Mouse (Mus musculus) heart, embryonic 10.5 days (tissue): Measurements from ENCODE around the gene Olfr370. TPM values are rescaled to one million over a fixed set of nuclear protein-coding genes. Genes with fewer than 3 reads are reported as not detected.
"Not testable (repeated sequence)": the region's sequence is repeated elsewhere in the genome, so short reads cannot be mapped to it uniquely, and the experiment has no call there.

Experiments used
- DNase-seq: peaks from one replicate; pipeline ENCODE4 v3.0.0-alpha.2; 2017; ENCODE audit warnings: low spot score
- H3K27ac ChIP-seq: fragments of 300-500 bp; sonication (generic); 2 replicates; pipeline ENCODE4 v1.5.1; 2016; ENCODE audit warnings: mild to moderate bottlenecking
- H3K27me3 ChIP-seq: fragments of 300-500 bp; sonication (generic); 2 replicates; pipeline ENCODE4 v1.6.1; 2016; ENCODE audit warnings: mild to moderate bottlenecking; ENCODE audit not compliant: poor library complexity, insufficient read depth, severe bottlenecking
- H3K36me3 ChIP-seq: fragments of 300-500 bp; sonication (generic); 2 replicates; pipeline ENCODE4 v1.6.1; 2016; ENCODE audit warnings: mild to moderate bottlenecking, moderate library complexity
- H3K4me1 ChIP-seq: fragments of 300-500 bp; sonication (generic); 2 replicates; pipeline ENCODE4 v1.6.1; 2016; ENCODE audit warnings: mild to moderate bottlenecking
- H3K4me3 ChIP-seq: fragments of 300-500 bp; sonication (generic); 2 replicates; pipeline ENCODE4 v1.5.1; 2016; ENCODE audit warnings: mild to moderate bottlenecking, moderate library complexity
- H3K9me3 ChIP-seq: fragments of 300-500 bp; sonication (generic); 2 replicates; pipeline ENCODE4 v1.6.1; 2016; ENCODE audit warnings: mild to moderate bottlenecking, moderate library complexity
- WGBS: fragments of 180-500 bp; shearing (Covaris S2); methylation state at CpG from one replicate; pipeline ENCODE4 v1.1.7; 2016; 5-methylcytosine and 5-hydroxymethylcytosine counted together
- polyA plus RNA-seq: library from polyadenylated mRNA; unstranded; fragments of >200 nt; fragmentation: Nextera tagmentation; extraction: Ambion mirVana; gene quantifications from 2 replicates; pipeline ENCODE4 v1.2.1, GENCODE M21; 2016

Gene Olfr370
- not detected in 2 replicates for polyA plus RNA-seq

DNA sequence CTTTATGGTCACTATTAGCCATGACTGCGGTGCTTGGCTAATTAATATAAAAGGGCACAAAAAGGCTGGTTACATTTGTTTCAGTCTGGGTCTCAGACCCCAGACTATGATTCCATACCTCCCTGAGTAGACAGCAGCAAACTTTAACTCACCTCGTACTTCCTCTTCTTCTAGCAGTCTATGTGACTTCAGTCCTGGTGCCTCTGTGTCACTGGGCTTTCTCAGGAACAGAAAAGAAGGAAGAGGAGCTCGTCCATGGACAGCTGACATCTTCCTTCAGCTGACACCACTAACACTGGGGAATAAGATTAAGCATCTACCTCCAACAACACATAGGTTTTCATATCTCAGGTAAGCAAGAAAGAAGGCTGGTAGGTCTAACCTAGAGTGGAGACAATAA, at the start of gene Olfr370:
Olfr370 (plus strand) TSS at position 45 of the 400 bp plus-strand sequence.
- Histone ChIP-seq H3K36me3 (no peaks in the 10 kb centered on the region), H3K4me3 (no peak within 1 kb of the TSS), H3K27me3 (no peaks in the 10 kb centered on the region), H3K4me1 (no peaks in the 10 kb centered on the region), H3K9me3 (no peaks in the 10 kb centered on the region), H3K27ac (no peak within 1 kb of the TSS)
- 75% methylated on average over 3 of the region's 3 CpGs for WGBS
- DNase-seq, result no peak

DNA sequence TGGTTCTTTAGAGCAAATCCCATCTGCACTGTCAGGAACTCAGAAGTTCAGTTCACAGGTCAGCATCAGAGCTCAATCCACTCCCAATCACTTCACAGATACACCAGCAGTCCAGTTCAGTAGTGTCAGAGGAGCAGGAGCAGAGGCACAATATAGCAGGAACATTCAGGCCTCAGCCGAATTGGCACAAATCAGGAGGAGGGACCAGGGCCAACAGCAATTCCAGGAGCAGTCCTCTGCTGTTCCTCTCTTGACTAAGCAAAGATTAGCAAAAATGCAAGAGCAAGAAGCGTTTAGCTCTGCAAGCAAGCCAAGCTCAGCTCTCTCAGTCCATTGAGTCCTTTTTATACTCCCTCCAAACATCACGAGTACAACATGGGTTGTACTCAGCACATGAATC, 23.9 kb upstream of the Olfr370 start:
- no peaks in the 10 kb centered on the region for H3K27me3 ChIP-seq
- DNase-seq, result no peak
- 77% methylated on average over 3 of the region's 3 CpGs for WGBS
- H3K4me3 ChIP-seq, result no peak overlapping the region
- H3K9me3 ChIP-seq, result no peaks in the 10 kb centered on the region; the same call in 1 of the 2 replicates
- H3K27ac ChIP-seq, result no peak overlapping the region
- H3K36me3 ChIP-seq, result no peaks in the 10 kb centered on the region
- H3K4me1 ChIP-seq, result no peaks in the 10 kb centered on the region

DNA sequence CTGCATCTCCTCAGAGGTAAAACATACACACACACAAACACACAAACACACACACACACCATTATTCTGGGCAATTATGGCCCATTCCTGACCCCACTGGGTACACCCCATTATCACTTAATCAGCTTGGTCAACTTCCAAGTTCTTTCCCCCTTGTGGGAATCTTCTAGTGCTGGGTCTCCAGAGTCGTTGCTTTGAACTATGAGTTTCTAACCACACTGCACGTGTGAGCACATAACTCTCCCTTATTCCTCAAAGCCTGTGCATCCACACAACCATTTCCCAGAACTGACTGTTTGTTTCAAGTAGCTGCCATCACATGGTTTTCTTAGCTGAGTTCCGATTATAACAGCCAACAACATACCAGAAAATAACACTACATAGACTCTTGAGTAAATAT, 15.1 kb upstream of the Olfr370 start:
- 75% methylated on average over 3 of the region's 3 CpGs for WGBS
- Histone ChIP-seq H3K4me3 (no peak overlapping the region), H3K9me3 (no peaks in the 10 kb centered on the region), H3K36me3 (no peaks in the 10 kb centered on the region), H3K27ac (no peak overlapping the region), H3K4me1 (no peaks in the 10 kb centered on the region), H3K27me3 (no peaks in the 10 kb centered on the region)
- no peak for DNase-seq

DNA sequence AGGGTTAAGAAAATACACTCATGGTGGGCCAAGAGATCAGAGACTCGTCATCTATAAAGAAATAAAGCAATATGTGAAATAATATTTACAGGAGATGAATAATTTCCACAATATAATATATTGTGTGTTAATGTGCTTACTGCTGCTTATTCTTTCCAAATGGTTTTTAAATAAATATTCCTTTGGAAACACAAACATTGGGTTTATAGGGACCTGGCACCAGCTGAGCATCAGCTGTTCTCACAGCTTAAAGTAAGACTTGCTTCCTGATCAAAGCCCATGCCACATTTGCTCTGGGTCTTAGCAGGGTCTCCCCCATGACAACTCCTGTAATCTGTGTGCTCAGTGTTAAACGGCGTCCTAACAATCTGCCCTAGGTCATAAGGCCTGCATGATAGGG, 14.7 kb upstream of the Olfr370 start:
- DNase-seq, H3K9me3 ChIP-seq, H3K4me1 ChIP-seq, H3K27ac ChIP-seq, H3K4me3 ChIP-seq, H3K36me3 ChIP-seq, H3K27me3 ChIP-seq: not testable (repeated sequence)
- WGBS, result 64% methylated on average over 3 of the region's 3 CpGs

DNA sequence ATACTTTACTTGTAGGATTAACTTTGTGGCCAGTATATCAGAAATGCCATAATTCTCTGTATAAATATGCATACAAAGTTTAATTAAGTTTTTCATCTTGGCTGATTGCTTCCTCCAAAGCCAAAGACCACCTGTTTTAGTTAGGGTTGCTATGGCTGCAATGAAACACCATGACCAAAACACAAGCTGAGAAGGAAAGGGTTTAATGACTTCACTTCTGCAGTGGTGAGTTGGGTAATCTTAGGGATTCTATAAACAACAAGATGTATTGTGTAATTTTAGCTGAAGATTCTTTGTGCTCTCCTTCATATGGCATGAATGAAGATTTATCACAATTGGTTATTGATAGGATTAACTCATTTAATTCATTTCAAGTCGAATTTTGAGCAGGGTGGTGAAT, 14.3 kb upstream of the Olfr370 start:
- Histone ChIP-seq H3K9me3 (no peaks in the 10 kb centered on the region), H3K36me3 (no peaks in the 10 kb centered on the region), H3K27ac (no peak overlapping the region), H3K4me3 (no peak overlapping the region), H3K4me1 (no peaks in the 10 kb centered on the region), H3K27me3 (no peaks in the 10 kb centered on the region)
- DNase-seq, result no peak
- WGBS, result 33% methylated on average over 1 of the region's 1 CpGs

DNA sequence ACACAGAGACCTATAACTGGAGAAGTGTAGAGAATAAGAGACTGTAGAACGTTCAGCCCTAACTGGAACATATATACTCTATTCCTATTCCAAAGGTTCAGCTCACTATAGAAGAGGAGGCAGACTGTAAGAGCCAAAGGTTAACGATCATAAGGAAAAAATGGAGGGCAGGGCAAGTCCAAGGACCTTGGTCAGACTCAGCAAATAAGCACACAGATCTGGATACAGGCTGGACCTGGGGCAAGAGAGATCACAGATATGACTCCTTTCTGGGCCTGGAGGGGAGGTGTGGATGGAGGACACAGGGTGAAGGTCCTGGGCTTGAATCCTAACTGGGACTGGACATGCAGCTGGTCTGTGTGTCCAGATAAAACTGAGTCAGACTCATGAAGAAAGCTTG, 778 bp upstream of the Olfr370 start:
- DNase-seq, result no peak
- no peaks in the 10 kb centered on the region for H3K9me3 ChIP-seq
- H3K36me3 ChIP-seq, result no peaks in the 10 kb centered on the region
- no peaks in the 10 kb centered on the region for H3K4me1 ChIP-seq
- H3K27ac ChIP-seq, result no peak overlapping the region
- no peak overlapping the region for H3K4me3 ChIP-seq
- no peaks in the 10 kb centered on the region for H3K27me3 ChIP-seq
- 72% methylated on average over 2 of the region's 2 CpGs for WGBS

DNA sequence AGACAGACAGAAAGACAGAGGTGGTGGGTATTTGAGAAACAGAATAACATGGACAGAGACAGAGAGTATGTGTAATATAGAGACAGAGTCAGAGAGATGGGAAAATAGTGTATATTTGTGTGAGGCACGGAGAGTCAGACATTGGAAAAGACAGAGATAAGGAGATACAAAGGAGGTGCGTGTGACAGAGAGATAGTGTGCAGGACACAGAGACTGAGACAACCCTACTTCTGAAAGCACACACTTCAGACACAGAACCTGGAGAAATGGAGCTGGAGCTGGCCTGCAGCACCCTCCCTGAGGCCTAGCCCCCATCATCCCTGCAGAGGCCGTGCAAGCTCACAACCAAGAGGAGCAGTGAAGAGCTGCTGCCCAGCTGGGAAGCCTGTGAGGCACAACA, 27.1 kb downstream of the Olfr370 start:
- Histone ChIP-seq H3K4me3 (no peak overlapping the region), H3K36me3 (no peaks in the 10 kb centered on the region)
- 56% methylated on average over 3 of the region's 3 CpGs for WGBS

DNA sequence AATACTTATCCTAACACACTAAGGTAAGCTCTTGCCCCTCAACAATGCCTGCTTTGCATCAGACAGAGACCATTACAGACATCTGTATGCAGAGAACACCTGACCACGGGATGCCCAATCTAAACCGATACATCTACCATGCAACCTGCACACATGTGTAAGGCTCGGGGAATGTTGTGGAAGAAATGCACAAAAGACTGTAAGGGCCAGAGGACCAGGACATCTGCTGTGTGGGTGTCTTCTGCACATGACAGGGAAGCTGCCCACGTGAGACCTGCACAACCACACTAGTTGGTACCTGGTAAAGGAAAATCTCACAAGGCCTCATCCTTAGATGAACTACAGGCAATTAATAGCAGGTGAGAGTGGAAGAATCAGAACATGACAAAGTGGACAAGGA, 27.7 kb downstream of the Olfr370 start:
- DNase-seq, result peak; percentile 69
- peaks cover 13% of the 10 kb centered on the region for H3K4me1 ChIP-seq
- 76% methylated on average over 4 of the region's 4 CpGs for WGBS

More for the DNA sequence above, 27.1 kb downstream of the Olfr370 start:
- H3K27me3 ChIP-seq, result no peaks in the 10 kb centered on the region
- no peaks in the 10 kb centered on the region for H3K9me3 ChIP-seq
- H3K4me1 ChIP-seq, result peaks cover 7% of the 10 kb centered on the region
- no peak overlapping the region for H3K27ac ChIP-seq
- DNase-seq, result peak; percentile 72

DNA sequence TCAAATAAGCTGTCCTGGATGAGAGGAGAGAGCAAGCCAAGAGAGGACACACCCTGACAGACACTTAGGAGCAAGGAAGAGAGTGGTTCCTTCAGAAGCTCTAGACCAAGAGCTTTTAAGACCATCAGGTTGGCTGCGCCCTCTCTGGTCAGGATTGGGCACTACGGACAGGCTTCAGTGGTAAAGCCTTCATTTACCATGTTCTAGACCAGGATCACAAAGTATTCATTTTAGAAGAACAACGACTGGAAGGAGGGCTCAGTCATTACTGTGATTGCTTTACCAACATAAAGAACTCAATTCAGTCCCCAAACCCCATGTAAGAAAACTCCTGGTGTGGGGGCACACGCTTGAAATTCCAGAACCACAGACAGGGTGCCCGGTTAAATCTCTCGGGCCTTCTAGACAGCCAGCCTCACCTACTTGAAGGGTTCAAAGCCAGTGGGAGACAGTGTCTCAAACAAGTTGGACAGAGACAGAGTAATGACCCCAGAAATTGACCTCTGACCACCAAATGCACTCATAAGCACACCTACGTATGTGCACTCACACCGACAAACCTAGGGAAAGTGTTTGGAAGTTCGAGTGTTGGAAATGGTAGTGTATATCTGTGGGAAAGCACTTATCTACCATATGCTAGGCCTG, 30.3 kb downstream of the Olfr370 start:
- Histone ChIP-seq H3K27me3 (no peaks in the 10 kb centered on the region), H3K27ac (peak overlapping the region; percentile 59; the same call in 1 of the 2 replicates), H3K4me1 (peaks cover 26% of the 10 kb centered on the region), H3K9me3 (no peaks in the 10 kb centered on the region), H3K4me3 (peak overlapping the region; percentile 90; the same call in 1 of the 2 replicates), H3K36me3 (peaks cover 20% of the 10 kb centered on the region)
- 74% methylated on average over 9 of the region's 9 CpGs for WGBS
- peak; percentile 75 for DNase-seq

More for the DNA sequence above, 27.7 kb downstream of the Olfr370 start:
- no peaks in the 10 kb centered on the region for H3K36me3 ChIP-seq
- H3K9me3 ChIP-seq, result no peaks in the 10 kb centered on the region
- no peak overlapping the region for H3K4me3 ChIP-seq
- H3K27ac ChIP-seq, result no peak overlapping the region
- no peaks in the 10 kb centered on the region for H3K27me3 ChIP-seq

DNA sequence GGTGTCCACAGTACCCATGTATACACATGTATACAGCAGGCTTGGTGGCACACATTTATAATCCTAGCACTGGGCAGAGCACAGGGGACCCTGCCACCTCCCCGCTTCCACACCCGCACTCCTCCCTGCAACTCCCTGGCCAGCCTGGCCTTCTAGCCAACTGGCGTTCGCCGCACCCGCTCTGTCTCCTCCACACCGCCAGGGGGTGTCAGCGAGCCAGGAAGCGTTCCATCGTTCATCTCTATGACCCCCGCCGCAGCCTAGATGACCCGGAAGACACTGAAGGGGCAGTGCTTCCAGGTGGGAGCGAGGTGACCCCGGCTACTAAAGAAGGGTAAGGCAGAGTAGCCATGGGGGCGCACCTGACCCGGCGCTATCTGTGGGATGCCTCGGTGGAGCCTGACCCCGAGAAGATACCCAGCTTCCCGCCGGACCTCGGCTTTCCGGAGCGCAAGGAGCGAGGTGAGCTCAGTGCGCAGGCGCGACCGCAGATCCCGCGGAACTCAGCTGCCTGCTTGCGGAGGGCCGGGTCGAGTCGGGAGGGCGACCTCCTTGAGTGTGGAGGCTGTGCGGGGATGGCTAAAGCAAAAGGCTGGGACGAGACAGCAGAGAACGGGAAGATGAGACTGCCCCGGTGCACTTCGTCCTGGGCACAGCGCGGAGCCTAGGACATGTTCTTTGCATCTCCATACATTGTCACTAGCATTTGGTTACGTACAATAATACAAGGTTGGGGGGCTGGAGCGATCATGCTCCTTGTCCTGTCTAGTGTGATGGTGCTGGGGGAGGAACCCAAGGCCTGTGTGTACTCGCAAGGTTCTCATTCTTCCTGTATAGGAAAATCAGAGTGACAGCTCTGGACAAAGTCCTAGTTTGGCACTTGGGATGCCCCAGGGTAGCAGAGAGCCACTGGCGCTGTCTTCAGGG, 31.2 kb downstream of the Olfr370 start, which contains the start of gene Ndufb7:
Ndufb7 (plus strand) TSS at position 203 of the 927 bp plus-strand sequence.
- under 1% methylated on average over 48 of the region's 48 CpGs for WGBS
- peaks cover 26% of the 10 kb centered on the region for H3K4me1 ChIP-seq
- peak; percentile 96 for DNase-seq
- H3K4me3 ChIP-seq, result peak within 1 kb of the TSS; percentile 90
- peak within 1 kb of the TSS; percentile 99 for H3K27ac ChIP-seq
- no peaks in the 10 kb centered on the region for H3K9me3 ChIP-seq
- H3K27me3 ChIP-seq, result no peaks in the 10 kb centered on the region
- peaks cover 28% of the 10 kb centered on the region for H3K36me3 ChIP-seq

DNA sequence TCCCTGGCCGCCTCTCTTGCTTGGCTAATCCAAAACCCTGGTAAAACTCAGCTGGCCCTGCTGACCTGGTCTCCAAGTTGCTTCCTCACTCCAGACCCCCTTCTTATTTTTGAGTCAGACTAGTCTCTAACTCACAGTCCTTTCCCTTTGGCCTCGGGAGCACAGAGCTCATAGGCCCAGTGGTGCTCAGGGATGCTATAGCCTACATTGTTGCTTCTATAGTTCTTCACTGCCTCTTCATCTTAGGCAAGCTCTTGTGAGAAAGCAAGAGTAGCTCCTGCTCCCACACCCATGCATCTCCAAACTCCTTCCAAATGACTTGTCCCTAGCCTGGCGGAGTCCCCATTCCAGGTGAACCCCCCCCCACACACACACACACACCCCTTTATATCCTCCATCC, 32.1 kb downstream of the Olfr370 start:
- Histone ChIP-seq H3K36me3 (peaks cover 37% of the 10 kb centered on the region), H3K27ac (peak overlapping the region; percentile 99; the same call in 1 of the 2 replicates), H3K27me3 (no peaks in the 10 kb centered on the region), H3K4me1 (peaks cover 26% of the 10 kb centered on the region), H3K9me3 (no peaks in the 10 kb centered on the region), H3K4me3 (peak overlapping the region; percentile 90)
- 65% methylated on average over 3 of the region's 3 CpGs for WGBS
- DNase-seq, result no peak

DNA sequence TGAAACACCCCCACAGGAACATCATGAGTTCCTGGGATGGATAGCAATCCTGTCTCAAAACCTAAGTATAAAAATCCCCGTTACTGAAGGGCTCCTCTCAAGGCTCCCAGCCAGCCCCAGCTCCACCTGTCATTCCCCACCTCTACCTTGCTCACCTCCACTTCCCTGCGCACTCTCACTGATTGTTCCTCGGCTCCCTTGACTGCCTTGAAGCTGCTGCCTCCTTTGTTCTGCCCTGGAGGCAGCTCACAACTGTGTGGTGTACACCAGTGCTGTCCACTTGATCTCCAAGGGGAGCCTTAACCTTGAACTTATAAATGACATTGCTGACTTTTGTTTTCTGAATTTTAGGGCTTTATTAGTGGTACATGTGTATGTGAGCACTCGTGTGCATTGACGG, 32.5 kb downstream of the Olfr370 start:
- Histone ChIP-seq H3K4me3 (peak overlapping the region; percentile 90; the same call in 1 of the 2 replicates), H3K36me3 (peaks cover 42% of the 10 kb centered on the region), H3K27me3 (no peaks in the 10 kb centered on the region), H3K4me1 (peaks cover 29% of the 10 kb centered on the region), H3K27ac (0 out of 2 replicates have a peak overlapping the region, but pooled peaks have one; percentile 32), H3K9me3 (no peaks in the 10 kb centered on the region)
- DNase-seq, result no peak
- WGBS, result 79% methylated on average over 5 of the region's 5 CpGs

DNA sequence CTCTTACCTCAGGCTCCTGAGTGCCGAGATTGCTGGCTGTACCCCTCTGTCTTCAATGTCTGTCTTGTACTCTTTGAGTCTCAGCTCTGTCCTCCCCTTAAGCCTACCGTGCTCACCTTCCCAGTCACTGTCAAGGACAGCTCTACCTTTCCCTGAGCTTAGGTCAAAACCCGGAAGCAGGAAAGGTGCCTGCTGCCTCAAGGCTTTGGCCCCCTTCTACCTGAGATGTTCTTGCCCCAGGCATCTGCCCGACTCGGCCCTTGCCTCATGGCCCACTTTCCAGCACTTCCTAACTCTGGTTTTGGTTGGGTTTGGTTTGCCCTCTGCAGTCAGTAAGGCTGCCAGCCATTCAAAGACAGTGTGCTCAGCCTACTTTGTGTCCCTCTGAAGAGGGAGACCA, 33.2 kb downstream of the Olfr370 start:
- Histone ChIP-seq H3K4me3 (no peak overlapping the region), H3K27me3 (no peaks in the 10 kb centered on the region), H3K36me3 (peaks cover 48% of the 10 kb centered on the region), H3K4me1 (peaks cover 35% of the 10 kb centered on the region), H3K9me3 (no peaks in the 10 kb centered on the region), H3K27ac (no peak overlapping the region)
- DNase-seq, result no peak
- 76% methylated on average over 5 of the region's 5 CpGs for WGBS
